Mouse (Mus musculus): ENCODE measurements around the gene Btnl6.
"Not testable (repeated sequence)": the region's sequence is repeated elsewhere in the genome, so short reads cannot be mapped to it uniquely, and the experiment has no call there.

Gene Btnl6

GRCm38 (mm10) chr17:34497726-34498125 lies 19.4 kb downstream of the Btnl6 start:
- DNase-seq (ENCODE audit: low read depth, low spot score) = not testable (repeated sequence)

DNA sequence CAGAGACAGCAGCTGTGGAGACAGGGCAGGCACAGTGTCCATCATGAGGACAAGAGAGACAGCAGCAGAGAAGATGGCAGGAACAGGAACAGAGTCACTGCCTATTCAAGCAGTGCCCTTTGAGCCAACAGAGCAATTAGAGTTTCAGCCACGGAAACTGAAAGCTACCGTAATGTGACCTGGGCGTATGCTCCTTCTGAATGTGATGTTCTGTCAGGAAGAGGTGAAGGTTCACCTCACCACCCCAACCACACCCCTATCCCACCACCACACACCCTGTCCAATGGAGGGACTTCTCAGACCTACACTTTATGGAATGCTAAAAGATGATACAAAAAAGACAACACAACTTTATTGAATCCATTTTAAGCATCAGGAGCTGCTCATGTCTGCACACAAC lies 19.8 kb downstream of the Btnl6 start:
- DNase-seq (ENCODE audit: low read depth, low spot score) = not testable (repeated sequence)

DNA sequence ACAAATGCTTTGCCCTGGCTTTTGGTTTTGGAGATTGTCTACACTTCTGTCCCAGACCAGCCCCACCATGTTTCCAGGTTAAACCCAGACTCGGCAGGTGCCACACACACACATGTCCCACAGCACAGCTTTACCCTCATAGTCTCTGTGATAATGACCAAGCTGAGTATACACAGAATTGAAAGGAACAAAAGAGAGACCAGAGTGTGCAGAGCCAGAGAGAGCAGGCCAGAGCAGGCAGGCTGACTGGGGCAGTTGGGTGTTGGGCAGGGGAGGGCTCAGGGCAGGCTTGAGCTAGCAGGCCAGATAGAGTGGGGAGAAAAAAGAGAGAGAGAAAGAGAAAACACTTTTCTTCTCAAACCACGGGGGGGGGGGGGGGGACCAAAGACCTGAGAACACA lies 20.6 kb downstream of the Btnl6 start:
- no peak for DNase-seq (ENCODE audit: low read depth, low spot score)

- not testable (repeated sequence) for DNase-seq (ENCODE audit: low read depth, low spot score)
These were observed 22.0 kb downstream of the Btnl6 start for GRCm38 (mm10) chr17:34495156-34495555.

- DNase-seq (ENCODE audit: low read depth, low spot score) = no peak
These were observed 24.4 kb downstream of the Btnl6 start for GRCm38 (mm10) chr17:34492796-34493195.

GRCm38 (mm10) chr17:34477238-34478013 lies 39.7 kb downstream of the Btnl6 start, which contains the start of gene Btnl4:
Gene Btnl4, minus strand, starts transcription at chr17:34477318.
- not testable (repeated sequence) for DNase-seq (ENCODE audit: low read depth, low spot score)

GRCm38 (mm10) chr17:34476427-34476826 lies 40.7 kb downstream of the Btnl6 start:
- no peak for DNase-seq (ENCODE audit: low read depth, low spot score)

DNA sequence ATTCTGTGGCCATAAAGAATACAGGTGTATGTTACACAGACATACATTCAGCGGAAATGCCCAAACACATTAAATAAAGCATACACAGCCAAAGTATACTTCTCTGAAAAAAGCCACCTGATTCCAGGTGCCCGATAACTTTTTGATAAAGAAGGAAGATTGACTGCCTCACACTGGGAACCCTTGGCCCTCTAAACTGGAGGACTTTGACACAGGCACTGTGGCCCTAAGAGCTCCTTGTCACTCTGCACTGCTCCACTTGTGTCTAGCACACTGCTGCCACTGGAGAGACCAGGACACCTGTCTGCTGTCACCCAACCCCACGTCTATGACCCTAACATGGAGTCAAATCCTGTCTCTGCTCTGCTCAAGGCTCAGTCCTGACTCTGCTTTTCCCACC lies 42.1 kb downstream of the Btnl6 start:
- no peak for DNase-seq (ENCODE audit: low read depth, low spot score)

DNA sequence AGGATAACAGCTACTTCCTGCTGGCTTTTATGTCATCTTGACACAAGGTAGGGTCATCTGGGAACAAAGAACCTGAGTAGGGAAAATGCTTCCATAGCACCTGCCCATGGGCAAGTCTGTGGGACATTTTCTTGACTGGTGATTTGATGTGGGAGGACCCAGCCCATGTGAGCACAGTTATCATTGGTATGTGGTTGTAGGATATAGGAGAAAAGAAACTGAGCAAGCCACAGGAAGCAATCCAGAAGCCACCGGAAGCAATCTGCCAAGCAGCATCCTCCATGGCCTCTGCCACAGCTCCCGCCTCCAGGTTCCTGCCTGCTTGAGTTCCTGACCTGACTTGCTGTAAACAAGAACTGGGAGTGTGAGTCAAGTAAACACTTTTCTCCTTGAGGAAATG lies 46.7 kb downstream of the Btnl6 start:
- no peak for DNase-seq (ENCODE audit: low read depth, low spot score)

GRCm38 (mm10) chr17:34465906-34466305 lies 51.2 kb downstream of the Btnl6 start:
- DNase-seq (ENCODE audit: low read depth, low spot score) = not testable (repeated sequence)

- DNase-seq (ENCODE audit: low read depth, low spot score) = no peak
These were observed 57.9 kb downstream of the Btnl6 start for GRCm38 (mm10) chr17:34459255-34459654.

All from ES-CJ7 (cell line).